Mouse (Mus musculus) lung, adult 2 months (tissue): ENCODE results near the gene Pacsin2. TPM values are rescaled to one million over a fixed set of nuclear protein-coding genes. Genes with fewer than 3 reads are reported as not detected.

ENCODE experiments used
- DNase-seq: peaks from one replicate; pipeline ENCODE4 v3.0.0; 2022
- H3K4me1 ChIP-seq: fragments of 200-500 bp; 2 replicates; pipeline ENCODE4 v1.6.1; 2011; ENCODE audit warnings: low read length; ENCODE audit not compliant: control insufficient read depth, insufficient read depth
- H3K4me3 ChIP-seq: fragments of 200-500 bp; replicated peaks from 2 replicates; pipeline ENCODE3; 2011; ENCODE audit warnings: low read depth, mild to moderate bottlenecking, control low read depth, low read length; ENCODE audit errors: extremely low read depth
- CTCF ChIP-seq: fragments of 200-500 bp; IDR thresholded peaks from 2 replicates; pipeline ENCODE4 v1.5.1; 2011; ENCODE audit warnings: mild to moderate bottlenecking, low read length, control low read depth; ENCODE audit not compliant: insufficient read depth
- POLR2A ChIP-seq: fragments of 200-500 bp; IDR thresholded peaks from 2 replicates; pipeline ENCODE4 v1.6.1; 2011; ENCODE audit warnings: low read depth, mild to moderate bottlenecking, control low read depth, low read length, borderline replicate concordance; ENCODE audit errors: extremely low read depth
- WGBS: fragments of 180-500 bp; shearing (Covaris S2); methylation state at CpG from one replicate; pipeline ENCODE4 v1.1.7; 2018; 5-methylcytosine and 5-hydroxymethylcytosine counted together
- polyA plus RNA-seq: library from polyadenylated mRNA; depleted of rRNA; stranded (reverse); fragments of >200 nt; gene quantifications from 2 replicates; pipeline ENCODE4 v1.2.3, GENCODE M21; 2012

The Pacsin2 gene
- polyA plus RNA-seq, 1 experiment, result 85.2 TPM

- Histone ChIP-seq H3K4me3 (no peak overlapping the region), H3K4me1 (peaks cover 23% of the 10 kb centered on the region)
- no peak for TF ChIP-seq CTCF
- no peak for TF ChIP-seq POLR2A
- DNase-seq, result no peak
- WGBS, result 54% methylated on average over 3 of the region's 3 CpGs
These were observed 9.4 kb downstream of the Pacsin2 start for GRCm38 (mm10) chr15:83455034-83455433.

GRCm38 (mm10) chr15:83454419-83454818 is 10.0 kb downstream of the Pacsin2 start:
- no peak overlapping the region for H3K4me3 ChIP-seq
- no peak for DNase-seq
- no peak for TF ChIP-seq POLR2A
- TF ChIP-seq CTCF, result no peak
- WGBS, result 74% methylated on average over 7 of the region's 7 CpGs
- peaks cover 23% of the 10 kb centered on the region for H3K4me1 ChIP-seq

GRCm38 (mm10) chr15:83453879-83454278 is 10.5 kb downstream of the Pacsin2 start:
- H3K4me1 ChIP-seq, result peaks cover 23% of the 10 kb centered on the region
- DNase-seq, result no peak
- 64% methylated on average over 3 of the region's 3 CpGs for WGBS
- H3K4me3 ChIP-seq, result no peak overlapping the region
- TF ChIP-seq POLR2A (no peak), CTCF (no peak)

GRCm38 (mm10) chr15:83452219-83452760 is 12.1 kb downstream of the Pacsin2 start:
- 82% methylated on average over 7 of the region's 7 CpGs for WGBS
- no peak for TF ChIP-seq CTCF
- peaks cover 37% of the 10 kb centered on the region for H3K4me1 ChIP-seq
- no peak for DNase-seq
- H3K4me3 ChIP-seq, result no peak overlapping the region

GRCm38 (mm10) chr15:83451621-83452210 is 12.7 kb downstream of the Pacsin2 start:
- Histone ChIP-seq H3K4me1 (peaks cover 41% of the 10 kb centered on the region), H3K4me3 (no peak overlapping the region)
- peak; percentile 48 for DNase-seq
- 37% methylated on average over 7 of the region's 7 CpGs for WGBS
- no peak for TF ChIP-seq CTCF
- no peak for TF ChIP-seq POLR2A

GRCm38 (mm10) chr15:83450007-83450406 is 14.4 kb downstream of the Pacsin2 start:
- Histone ChIP-seq H3K4me3 (no peak overlapping the region), H3K4me1 (peaks cover 53% of the 10 kb centered on the region)
- TF ChIP-seq CTCF (no peak), POLR2A (no peak)
- 91% methylated on average over 2 of the region's 2 CpGs for WGBS
- DNase-seq, result no peak

- DNase-seq, result no peak
- H3K4me3 ChIP-seq, result no peak overlapping the region
- TF ChIP-seq POLR2A (no peak), CTCF (no peak)
- 47% methylated on average over 5 of the region's 5 CpGs for WGBS
- peaks cover 55% of the 10 kb centered on the region for H3K4me1 ChIP-seq
These were observed 15.8 kb downstream of the Pacsin2 start for GRCm38 (mm10) chr15:83448646-83449045.

- TF ChIP-seq CTCF (no peak), POLR2A (no peak)
- DNase-seq, result no peak
- WGBS, result 21% methylated on average over 10 of the region's 10 CpGs
- Histone ChIP-seq H3K4me3 (no peak overlapping the region), H3K4me1 (peaks cover 55% of the 10 kb centered on the region)
These were observed 16.4 kb downstream of the Pacsin2 start for GRCm38 (mm10) chr15:83447791-83448544.

- no peak for DNase-seq
- Histone ChIP-seq H3K4me3 (no peak overlapping the region), H3K4me1 (peaks cover 51% of the 10 kb centered on the region)
- WGBS, result 47% methylated on average over 2 of the region's 2 CpGs
- no peak for TF ChIP-seq CTCF
- no peak for TF ChIP-seq POLR2A
These were observed 18.5 kb downstream of the Pacsin2 start for GRCm38 (mm10) chr15:83445908-83446307.

- no peak for DNase-seq
- H3K4me3 ChIP-seq, result no peak overlapping the region
- WGBS, result 64% methylated on average over 5 of the region's 5 CpGs
- TF ChIP-seq POLR2A (no peak), CTCF (no peak)
- H3K4me1 ChIP-seq, result peaks cover 51% of the 10 kb centered on the region
These were observed 19.0 kb downstream of the Pacsin2 start for GRCm38 (mm10) chr15:83445383-83445782.
